Mouse (Mus musculus) MEL (cell line): Measurements from ENCODE around the gene Hsd17b12. TPM values are rescaled to one million over a fixed set of nuclear protein-coding genes. Genes with fewer than 3 reads are reported as not detected.

Experiments
- DNase-seq: peaks from one replicate; pipeline ENCODE4 v3.0.0; 2011; ENCODE audit warnings: low read depth, low spot score
- H3K27ac ChIP-seq: 2 replicates; pipeline ENCODE4 v1.5.1; 2012; ENCODE audit warnings: low read depth, mild to moderate bottlenecking, control low read depth, low read length, moderate library complexity; ENCODE audit not compliant: control insufficient read depth
- H3K27me3 ChIP-seq, 2 experiments: fragments of 150-350 bp in 1 of 2; sonication (generic) in 1 of 2; 2 replicates each; pipeline ENCODE4 v1.6.1; 2012; ENCODE audit warnings: low read length in 2 of 2, mild to moderate bottlenecking in 2 of 2, improper control_type of control experiment in 1 of 2, moderate library complexity in 1 of 2; ENCODE audit not compliant: insufficient read depth in 2 of 2, control insufficient read depth in 1 of 2
- H3K36me3 ChIP-seq, 2 experiments: 2 replicates each; pipeline ENCODE4 v1.6.1; 2012 to 2014; ENCODE audit warnings: low read length in 2 of 2, improper control_type of control experiment in 1 of 2, inconsistent platforms in 1 of 2, mild to moderate bottlenecking in 1 of 2; ENCODE audit not compliant: insufficient read depth in 2 of 2, control insufficient read depth in 1 of 2
- H3K4me1 ChIP-seq, 2 experiments: fragments of 150-350 bp in 1 of 2; sonication (generic) in 1 of 2; 2 replicates each; pipeline ENCODE4 v1.6.1; 2012; ENCODE audit warnings: low read length in 2 of 2, improper control_type of control experiment in 1 of 2, mild to moderate bottlenecking in 1 of 2; ENCODE audit not compliant: insufficient read depth in 2 of 2, control insufficient read depth in 1 of 2
- H3K4me3 ChIP-seq, 2 experiments: fragments of 150-350 bp in 1 of 2; sonication (generic) in 1 of 2; 2 replicates each; pipeline ENCODE4 v1.5.1; 2012; ENCODE audit warnings: low read depth in 2 of 2, low read length in 2 of 2, mild to moderate bottlenecking in 2 of 2, moderate library complexity in 2 of 2, control low read depth in 1 of 2, improper control_type of control experiment in 1 of 2; ENCODE audit not compliant: control insufficient read depth in 1 of 2, insufficient read depth in 1 of 2
- H3K79me2 ChIP-seq: 2 replicates; pipeline ENCODE4 v1.6.1; 2012; ENCODE audit warnings: mild to moderate bottlenecking, low read length, moderate library complexity; ENCODE audit not compliant: control insufficient read depth, poor library complexity, insufficient read depth
- H3K9ac ChIP-seq: 2 replicates; pipeline ENCODE4 v1.6.1; 2012; ENCODE audit warnings: low read depth, mild to moderate bottlenecking, control low read depth, low read length, moderate library complexity; ENCODE audit not compliant: control insufficient read depth, poor library complexity, severe bottlenecking
- H3K9me3 ChIP-seq: fragments of 150-350 bp; sonication (generic); replicated peaks from 2 replicates; pipeline ENCODE4 v1.6.1; 2012; ENCODE audit warnings: mild to moderate bottlenecking, low read length, improper control_type of control experiment, moderate library complexity; ENCODE audit not compliant: insufficient read depth
- CHD1 ChIP-seq: IDR thresholded peaks from 2 replicates; pipeline ENCODE4 v1.6.1; 2012; ENCODE audit warnings: low read depth, mild to moderate bottlenecking, inconsistent platforms, low read length, improper control_type of control experiment
- CHD2 ChIP-seq: IDR thresholded peaks from 2 replicates; pipeline ENCODE4 v1.6.1; 2011; ENCODE audit warnings: low read length, improper control_type of control experiment
- CTCF ChIP-seq, 3 experiments: IDR thresholded peaks in 2 of 3; conservative IDR thresholded peaks in 1 of 3; 2 replicates each; pipeline ENCODE4 v1.5.1; 2011 to 2012; ENCODE audit warnings: low read length in 3 of 3, low read depth in 2 of 3, mild to moderate bottlenecking in 2 of 3, improper control_type of control experiment in 1 of 3, inconsistent platforms in 1 of 3, mixed read lengths in 1 of 3, moderate library complexity in 1 of 3; ENCODE audit not compliant: control insufficient read depth in 1 of 3, insufficient read depth in 1 of 3, poor library complexity in 1 of 3, severe bottlenecking in 1 of 3
- E2F4 ChIP-seq: IDR thresholded peaks from 2 replicates; pipeline ENCODE4 v1.6.1; 2011; ENCODE audit warnings: low read depth, low read length, improper control_type of control experiment, borderline replicate concordance
- ELF1 ChIP-seq: IDR thresholded peaks from 2 replicates; pipeline ENCODE4 v1.6.1; 2014; ENCODE audit warnings: low read depth, mild to moderate bottlenecking, inconsistent platforms, low read length, improper control_type of control experiment, moderate library complexity
- EP300 ChIP-seq, 2 experiments: IDR thresholded peaks; 2 replicates each; pipeline ENCODE4 v1.6.1; 2011; ENCODE audit warnings: improper control_type of control experiment in 2 of 2, low read length in 2 of 2, low read depth in 1 of 2, mild to moderate bottlenecking in 1 of 2
- ETS1 ChIP-seq: IDR thresholded peaks from 2 replicates; pipeline ENCODE4 v1.6.1; 2012; ENCODE audit warnings: low read depth, mild to moderate bottlenecking, inconsistent platforms, low read length, improper control_type of control experiment, moderate library complexity
- GABPA ChIP-seq: IDR thresholded peaks from 2 replicates; pipeline ENCODE4 v1.6.1; 2012; ENCODE audit warnings: low read depth, mild to moderate bottlenecking, inconsistent platforms, low read length, improper control_type of control experiment, moderate library complexity
- MAFK ChIP-seq: IDR thresholded peaks from 2 replicates; pipeline ENCODE4 v1.6.1; 2011; ENCODE audit warnings: low read depth, mild to moderate bottlenecking, low read length, improper control_type of control experiment, borderline replicate concordance
- MYB ChIP-seq: IDR thresholded peaks from 2 replicates; pipeline ENCODE4 v1.6.1; 2011; ENCODE audit warnings: mild to moderate bottlenecking, low read depth, low read length, improper control_type of control experiment
- MYC ChIP-seq: IDR thresholded peaks from 2 replicates; pipeline ENCODE4 v1.6.1; 2011; ENCODE audit warnings: low read depth, mild to moderate bottlenecking, low read length, improper control_type of control experiment, moderate library complexity
- NRF1 ChIP-seq: IDR thresholded peaks from 2 replicates; pipeline ENCODE4 v1.6.1; 2014; ENCODE audit warnings: low read depth, mild to moderate bottlenecking, inconsistent platforms, low read length, improper control_type of control experiment, moderate library complexity; ENCODE audit not compliant: poor library complexity, insufficient read depth, severe bottlenecking
- POLR2A ChIP-seq, 2 experiments: IDR thresholded peaks; 2 replicates each; pipeline ENCODE4 v1.6.1; 2011 to 2012; ENCODE audit warnings: low read length in 2 of 2, mild to moderate bottlenecking in 2 of 2, control low read depth in 1 of 2, improper control_type of control experiment in 1 of 2, low read depth in 1 of 2, moderate library complexity in 1 of 2; ENCODE audit not compliant: control insufficient read depth in 1 of 2, insufficient read depth in 1 of 2, poor library complexity in 1 of 2
- POLR2AphosphoS2 ChIP-seq: IDR thresholded peaks from 2 replicates; pipeline ENCODE4 v1.6.1; 2011; ENCODE audit warnings: low read length, improper control_type of control experiment
- POLR2AphosphoS5 ChIP-seq: IDR thresholded peaks from 2 replicates; pipeline ENCODE4 v1.6.1; 2012; ENCODE audit warnings: low read depth, borderline replicate concordance, mild to moderate bottlenecking, inconsistent platforms, low read length, moderate library complexity, mixed read lengths
- RAD21 ChIP-seq: IDR thresholded peaks from 2 replicates; pipeline ENCODE4 v1.6.1; 2011; ENCODE audit warnings: mild to moderate bottlenecking, low read depth, low read length, improper control_type of control experiment
- RCOR1 ChIP-seq: IDR thresholded peaks from 2 replicates; pipeline ENCODE4 v1.6.1; 2012; ENCODE audit warnings: low read depth, mild to moderate bottlenecking, inconsistent platforms, low read length, improper control_type of control experiment
- SMC3 ChIP-seq: IDR thresholded peaks from 2 replicates; pipeline ENCODE4 v1.6.1; 2011; ENCODE audit warnings: low read depth, low read length, improper control_type of control experiment
- TAL1 ChIP-seq: IDR thresholded peaks from 2 replicates; pipeline ENCODE4 v1.6.1; 2012; ENCODE audit warnings: mild to moderate bottlenecking, inconsistent platforms, low read length, moderate library complexity, mixed read lengths
- TCF12 ChIP-seq: IDR thresholded peaks from 2 replicates; pipeline ENCODE4 v1.6.1; 2014; ENCODE audit warnings: low read depth, mild to moderate bottlenecking, inconsistent platforms, low read length, improper control_type of control experiment, moderate library complexity
- ZC3H11A ChIP-seq: IDR thresholded peaks from 2 replicates; pipeline ENCODE4 v1.6.1; 2012; ENCODE audit warnings: low read depth, mild to moderate bottlenecking, inconsistent platforms, low read length, improper control_type of control experiment
- ZKSCAN1 ChIP-seq: IDR thresholded peaks from 2 replicates; pipeline ENCODE4 v1.6.1; 2012; ENCODE audit warnings: low read depth, mild to moderate bottlenecking, inconsistent platforms, low read length, improper control_type of control experiment, moderate library complexity
- ZMIZ1 ChIP-seq: IDR thresholded peaks from 2 replicates; pipeline ENCODE4 v1.6.1; 2012; ENCODE audit warnings: low read depth, mild to moderate bottlenecking, inconsistent platforms, low read length, improper control_type of control experiment, moderate library complexity
- polyA plus RNA-seq, 2 experiments: library from polyadenylated mRNA; stranded (reverse) in 1 of 2; unstranded in 1 of 2; fragments of >175 nt in 1 of 2; fragments of >200 nt in 1 of 2; gene quantifications; 2 replicates each; pipeline versions ENCODE4 v1.2.1 to v1.2.4; 2012; ENCODE audit warnings: low replicate concordance in 2 of 2, low read depth in 1 of 2; ENCODE audit not compliant: insufficient read length in 2 of 2, insufficient read depth in 1 of 2, missing spikeins in 1 of 2
- total RNA-seq: library from RNA; depleted of rRNA; stranded (reverse); fragments of 300-350 nt; gene quantifications from 2 replicates; pipeline ENCODE4 v1.2.3, GENCODE M21; 2012

Gene Hsd17b12
- total and polyA plus RNA-seq, 3 experiments = 83.5 to 148 (median 94.6) TPM

DNA sequence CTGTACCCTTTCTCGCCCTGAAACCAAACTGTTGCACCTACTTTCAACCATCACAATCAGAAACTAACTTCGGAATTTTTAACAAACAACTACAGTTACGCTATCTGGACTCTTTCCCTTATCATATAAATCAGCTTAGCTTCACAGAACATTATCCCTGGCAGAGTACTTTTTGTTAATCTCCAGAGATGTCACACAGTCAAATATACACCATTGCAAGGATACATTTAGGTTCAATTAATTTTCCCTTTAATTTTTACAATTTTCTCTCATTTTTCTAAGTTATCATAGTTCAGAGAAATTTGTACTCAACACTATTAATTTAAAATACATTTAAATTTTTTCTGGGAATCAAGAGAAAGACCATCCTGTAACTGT is 21.3 kb upstream of the Hsd17b12 start:
- H3K36me3 ChIP-seq = peaks cover 0 to 7% of the 10 kb centered on the region in 2 experiments; a peak in 2 of 4 replicates
- 0 out of 4 replicates have a peak, but pooled peaks cover 0 to 2% of the 10 kb centered on the region in 2 experiments for H3K4me1 ChIP-seq
- H3K79me2 ChIP-seq = peaks cover 13% of the 10 kb centered on the region
- peak overlapping the region in 1 of 2 experiments; percentile 20; a peak in 1 of 4 replicates for H3K4me3 ChIP-seq
- TF ChIP-seq MYC (0 out of 2 replicates have a peak, but pooled peaks have one; percentile 3), TCF12 (no peak), NRF1 (no peak), CHD1 (no peak), CHD2 (no peak), CTCF (IDR thresholded peaks at IDR 0.05 in 2 of 3, conservative IDR thresholded peaks at IDR 0.05 in 1 of 3; ENCODE audit: control insufficient read depth in 1 of 3, insufficient read depth in 1 of 3, low read depth in 2 of 3, low read length in 3 of 3, poor library complexity in 1 of 3, severe bottlenecking in 1 of 3) (no peak), TAL1 (no peak), GABPA (0 out of 2 replicates have a peak, but pooled peaks have one; percentile 41), E2F4 (0 out of 2 replicates have a peak, but pooled peaks have one; percentile 12), RAD21 (no peak), POLR2AphosphoS5 (no peak), MYB (no peak), RCOR1 (no peak), SMC3 (no peak), ZMIZ1 (no peak; the same call in 1 of the 2 replicates), ETS1 (peak; percentile 7; the same call in 1 of the 2 replicates), ZC3H11A (no peak), ELF1 (no peak), POLR2A (IDR thresholded peaks at IDR 0.05; ENCODE audit: control insufficient read depth in 1 of 2, insufficient read depth in 1 of 2, low read depth in 1 of 2, low read length in 2 of 2, poor library complexity in 1 of 2) (no peak), ZKSCAN1 (no peak), POLR2AphosphoS2 (no peak), EP300 (IDR thresholded peaks at IDR 0.05; ENCODE audit: low read depth in 1 of 2, low read length in 2 of 2) (no peak), MAFK (no peak)
- DNase-seq = no peak
- H3K9me3 ChIP-seq = no peaks in the 10 kb centered on the region
- no peak overlapping the region for H3K27ac ChIP-seq
- no peak overlapping the region; the same call in 1 of the 2 replicates for H3K9ac ChIP-seq
- peaks cover 7 to 17% of the 10 kb centered on the region in 2 experiments for H3K27me3 ChIP-seq
